ENCODE assay signal across 39 mouse cellular contexts in genomic region chr8:84888280-84888679, GRCm38 (mm10). TPM values are rescaled to one million over a fixed set of nuclear protein-coding genes. Genes with fewer than 3 reads are reported as not detected.
"Had no signal": no experiment of that assay in that cellular context is flagged by ENCODE, and none has a peak within 500 bp of the region (broad histone marks: within the 10 kb centered on the region; RNA-seq: fewer than 3 reads in every experiment).

No protein-coding gene starts in this region.

- H3K27ac ChIP-seq: heart, adult 2 months; heart, embryonic 10.5 days; heart, embryonic 13.5 days; heart, embryonic 15.5 days; hindbrain, embryonic 10.5 days; hindbrain, embryonic 12.5 days; hindbrain, embryonic 13.5 days; hindbrain, embryonic 14.5 days; hindbrain, embryonic 15.5 days; hindbrain, postnatal 0 days; intestine, embryonic 15.5 days; kidney, embryonic 15.5 days; kidney, postnatal 0 days; layer of hippocampus, adult 2 months had no signal

- H3K4me2 ChIP-seq: heart, embryonic 11.5 days; heart, embryonic 12.5 days; heart, embryonic 13.5 days; heart, embryonic 15.5 days; hindbrain, embryonic 12.5 days; hindbrain, embryonic 13.5 days; hindbrain, embryonic 14.5 days; hindbrain, embryonic 15.5 days; intestine, embryonic 15.5 days; kidney, embryonic 15.5 days had no signal

- H3K4me3 ChIP-seq: heart, adult 2 months; heart, embryonic 10.5 days; heart, embryonic 12.5 days; heart, embryonic 13.5 days; heart, embryonic 15.5 days; hindbrain, embryonic 10.5 days; hindbrain, embryonic 12.5 days; hindbrain, embryonic 13.5 days; hindbrain, embryonic 15.5 days; intestine, embryonic 15.5 days; kidney, embryonic 15.5 days; layer of hippocampus, adult 2 months had no signal

- ATAC-seq: hindbrain, embryonic 16.5 days; hindbrain, postnatal 0 days; inflammation-experienced regulatory T-cells, adult 6 months; intestine, embryonic 15.5 days; intestine, embryonic 16.5 days; intestine, postnatal 0 days had no signal

- H3K9me3 ChIP-seq: heart, embryonic 10.5 days; heart, embryonic 12.5 days; heart, embryonic 13.5 days; heart, embryonic 15.5 days; hindbrain, embryonic 10.5 days; hindbrain, embryonic 12.5 days; hindbrain, embryonic 13.5 days; hindbrain, embryonic 15.5 days; intestine, embryonic 15.5 days; kidney, embryonic 15.5 days had no signal

- DNase-seq: heart, adult 2 months; heart, postnatal 10 days; heart, postnatal 14 days; heart, postnatal 36 days; heart, postnatal 4 days; kidney, adult 11 months; kidney, adult 18-20 months; kidney, adult 2 months; kidney, adult 8-10 months; kidney, adult 9 months; kidney, postnatal 10 days; kidney, postnatal 14 days; kidney, postnatal 25 days; kidney, postnatal 36 days; kidney, postnatal 4 days; layer of hippocampus, adult 9-11 months had no signal

- H3K9ac ChIP-seq: heart, embryonic 12.5 days; heart, embryonic 13.5 days; heart, embryonic 15.5 days; hindbrain, embryonic 12.5 days; hindbrain, embryonic 13.5 days; hindbrain, embryonic 14.5 days; hindbrain, embryonic 15.5 days; intestine, embryonic 15.5 days; kidney, embryonic 15.5 days had no signal

- H3K27me3 ChIP-seq: heart, embryonic 12.5 days; heart, embryonic 13.5 days; heart, embryonic 15.5 days; hindbrain, embryonic 12.5 days; hindbrain, embryonic 13.5 days; hindbrain, embryonic 15.5 days; intestine, embryonic 15.5 days; kidney, embryonic 15.5 days had no signal

RNA-seq across cellular contexts. Expression of gene Klf1, which starts 13.4 kb away (rescaled TPM):
- total RNA-seq: heart, adult 8-10 months; heart, postnatal 14 days; heart, postnatal 25 days; heart, postnatal 36 days; layer of hippocampus, adult 2 months; layer of hippocampus, postnatal 10 days; layer of hippocampus, postnatal 14 days had no signal
- polyA plus RNA-seq: inflammation-experienced regulatory T-cells, adult 6 months had no signal
